Mouse (Mus musculus): Measurements from ENCODE around the gene Hdhd5. TPM values are rescaled to one million over a fixed set of nuclear protein-coding genes. Genes with fewer than 3 reads are reported as not detected.

Hdhd5 gene
- polyA plus RNA-seq, 1 experiment, result 62.4 TPM

DNA sequence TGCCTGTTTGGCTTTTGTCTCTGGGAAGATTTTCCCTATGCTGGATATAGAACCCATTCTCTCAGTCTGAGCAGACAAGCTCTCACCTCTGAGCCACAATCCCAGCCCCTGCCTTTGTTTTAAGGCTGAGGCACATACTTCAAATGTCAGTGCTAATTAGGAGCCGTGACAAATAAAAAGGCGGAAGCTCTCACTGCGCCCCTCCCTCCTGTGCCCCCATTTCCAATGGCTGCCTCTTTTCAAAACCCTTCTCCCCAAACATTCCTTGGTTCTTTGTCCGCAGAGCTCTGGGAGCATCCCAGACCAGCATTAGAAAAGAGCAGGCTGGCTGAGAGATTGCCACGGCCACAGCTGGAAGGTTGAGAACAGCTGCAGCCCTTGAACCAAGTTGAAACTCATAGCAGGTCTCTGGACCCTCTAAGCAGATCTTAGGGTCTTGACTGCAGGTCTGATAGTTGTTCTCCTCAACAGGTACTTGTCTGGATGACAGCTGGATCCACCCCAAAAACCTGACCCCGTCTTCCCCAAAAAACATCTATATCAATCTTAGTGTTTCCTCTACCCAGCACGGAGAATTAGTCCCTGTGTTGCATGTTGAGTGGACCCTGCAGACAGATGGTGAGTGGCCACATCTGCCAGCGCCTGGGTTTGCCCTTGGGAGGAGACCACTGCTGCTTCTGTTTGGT, 58.5 kb downstream of the Hdhd5 start:
- no peak overlapping the region for H3K4me3 ChIP-seq (ENCODE audit: control insufficient read depth, insufficient read depth, low read length)
- H3K27me3 ChIP-seq (ENCODE audit: control insufficient read depth, insufficient read depth, low read length), result no peaks in the 10 kb centered on the region
- H3K4me1 ChIP-seq (replicated peaks; ENCODE audit: control insufficient read depth, insufficient read depth, low read length), result peaks cover 39% of the 10 kb centered on the region
- TF ChIP-seq CTCF (IDR thresholded peaks at IDR 0.05; ENCODE audit: borderline replicate concordance, control insufficient read depth, extremely low read depth, insufficient read depth, low read length, poor library complexity), result no peak
- no peak for TF ChIP-seq POLR2A (IDR thresholded peaks at IDR 0.05; ENCODE audit: control insufficient read depth, extremely low read depth, insufficient read depth, low read length, poor library complexity)
- DNase-seq, result no peak
- WGBS, result 64% methylated on average over 8 of the region's 8 CpGs
- no peak overlapping the region for H3K27ac ChIP-seq (ENCODE audit: control insufficient read depth, insufficient read depth, low read length)
- H3K36me3 ChIP-seq (ENCODE audit: control insufficient read depth, insufficient read depth, low read length), result peaks cover 42% of the 10 kb centered on the region

DNA sequence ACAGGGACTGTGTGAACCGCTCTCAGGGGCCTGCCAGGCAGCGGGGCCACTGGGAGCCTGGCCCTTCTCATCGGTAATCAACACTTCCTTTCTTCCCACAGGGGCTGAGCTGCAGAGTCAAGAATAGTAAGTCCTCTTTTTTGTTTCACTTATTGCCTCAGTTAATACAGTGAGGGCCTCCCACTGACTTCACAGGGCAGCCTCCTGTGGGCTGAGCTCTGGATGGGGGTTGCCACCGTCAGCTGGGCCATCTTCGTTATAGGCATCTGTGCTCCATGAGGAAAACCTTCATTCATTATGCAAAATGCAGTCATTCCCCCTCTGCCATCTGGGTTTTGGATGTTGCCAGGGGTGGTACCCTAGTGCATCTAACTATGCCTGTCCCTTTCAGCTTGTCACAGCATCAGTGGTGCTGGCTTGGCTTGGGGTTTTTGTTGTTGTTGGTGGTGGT, 59.1 kb downstream of the Hdhd5 start:
- DNase-seq, result no peak
- 0 out of 2 replicates have a peak overlapping the region, but pooled peaks have one; percentile 2 for H3K27ac ChIP-seq (ENCODE audit: control insufficient read depth, insufficient read depth, low read length)
- H3K4me1 ChIP-seq (replicated peaks; ENCODE audit: control insufficient read depth, insufficient read depth, low read length), result peaks cover 42% of the 10 kb centered on the region

DNA sequence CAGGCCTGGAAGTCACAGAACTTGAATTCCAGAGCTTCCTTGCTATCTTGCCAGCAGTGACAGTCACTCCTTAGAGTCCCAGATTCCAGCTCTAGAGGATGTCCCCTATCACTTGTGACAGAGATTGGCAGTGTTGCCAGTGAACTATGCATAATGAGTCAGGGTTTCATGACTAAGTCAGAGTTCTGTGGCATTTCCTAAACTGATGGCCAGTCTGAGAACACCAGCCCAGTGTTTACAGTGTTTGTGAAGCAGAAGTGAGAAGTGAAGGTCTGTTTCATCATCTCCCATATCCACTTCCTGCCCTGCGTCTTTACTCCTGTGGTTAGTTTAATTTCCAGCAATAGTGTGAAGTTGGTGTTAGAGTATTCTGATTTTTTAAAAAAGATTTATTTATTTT, 60.5 kb downstream of the Hdhd5 start:
- TF ChIP-seq POLR2A (IDR thresholded peaks at IDR 0.05; ENCODE audit: control insufficient read depth, extremely low read depth, insufficient read depth, low read length, poor library complexity), result no peak
- TF ChIP-seq CTCF (IDR thresholded peaks at IDR 0.05; ENCODE audit: borderline replicate concordance, control insufficient read depth, extremely low read depth, insufficient read depth, low read length, poor library complexity), result no peak
- DNase-seq, result no peak
- Histone ChIP-seq H3K36me3 (ENCODE audit: control insufficient read depth, insufficient read depth, low read length) (peaks cover 23% of the 10 kb centered on the region), H3K27me3 (ENCODE audit: control insufficient read depth, insufficient read depth, low read length) (no peaks in the 10 kb centered on the region), H3K4me3 (ENCODE audit: control insufficient read depth, insufficient read depth, low read length) (no peak overlapping the region), H3K27ac (ENCODE audit: control insufficient read depth, insufficient read depth, low read length) (no peak overlapping the region), H3K4me1 (replicated peaks; ENCODE audit: control insufficient read depth, insufficient read depth, low read length) (peaks cover 49% of the 10 kb centered on the region)
- 6% methylated on average over 1 of the region's 1 CpGs for WGBS

More for the DNA sequence above, 59.1 kb downstream of the Hdhd5 start:
- no peaks in the 10 kb centered on the region for H3K27me3 ChIP-seq (ENCODE audit: control insufficient read depth, insufficient read depth, low read length)
- H3K36me3 ChIP-seq (ENCODE audit: control insufficient read depth, insufficient read depth, low read length), result peaks cover 36% of the 10 kb centered on the region
- H3K4me3 ChIP-seq (ENCODE audit: control insufficient read depth, insufficient read depth, low read length), result no peak overlapping the region
- TF ChIP-seq POLR2A (IDR thresholded peaks at IDR 0.05; ENCODE audit: control insufficient read depth, extremely low read depth, insufficient read depth, low read length, poor library complexity) (no peak), CTCF (IDR thresholded peaks at IDR 0.05; ENCODE audit: borderline replicate concordance, control insufficient read depth, extremely low read depth, insufficient read depth, low read length, poor library complexity) (no peak)
- WGBS, result 20% methylated on average over 5 of the region's 5 CpGs

DNA sequence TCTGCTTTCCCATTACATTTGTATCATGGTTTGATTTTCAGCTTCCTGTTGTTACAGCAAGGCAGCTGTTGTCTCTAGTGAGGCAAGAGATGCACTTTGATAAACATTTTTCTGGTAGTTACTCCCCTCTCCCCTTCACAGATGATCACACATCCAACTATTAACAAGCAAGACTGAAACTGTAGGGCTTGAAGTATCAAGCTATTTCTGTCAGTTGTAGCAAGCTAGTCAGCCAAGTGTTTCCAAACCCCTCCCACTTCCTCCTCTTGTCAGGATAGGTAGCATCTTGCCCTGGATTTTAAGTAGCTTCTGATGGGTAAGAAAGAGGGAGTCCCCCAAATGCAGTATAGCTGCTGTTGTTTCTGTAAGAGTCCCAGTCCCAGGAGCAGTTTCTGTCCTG, 61.3 kb downstream of the Hdhd5 start:
- H3K27ac ChIP-seq (ENCODE audit: control insufficient read depth, insufficient read depth, low read length), result peak overlapping the region; percentile 22; the same call in 1 of the 2 replicates
- no peak overlapping the region for H3K4me3 ChIP-seq (ENCODE audit: control insufficient read depth, insufficient read depth, low read length)

DNA sequence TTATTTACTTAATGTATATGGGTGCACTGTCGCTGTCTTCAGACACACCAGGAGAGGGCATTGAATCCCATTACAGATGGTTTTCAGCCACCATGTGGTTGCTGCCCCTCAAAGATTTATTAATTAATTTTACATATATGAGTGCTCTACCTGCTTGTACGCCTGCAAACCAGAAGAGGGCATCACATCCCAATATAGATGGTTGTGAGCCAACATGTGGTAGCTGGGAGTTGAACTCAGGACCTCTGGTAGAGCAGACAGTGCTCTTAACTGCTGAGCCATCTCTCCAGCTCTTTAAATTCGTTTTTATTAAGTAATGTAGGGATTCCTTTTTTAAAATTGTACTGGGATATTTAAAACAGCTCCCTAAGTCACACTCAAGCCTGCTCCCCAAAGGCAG, 61.9 kb downstream of the Hdhd5 start:
- no peak for DNase-seq
- WGBS, result 63% methylated on average over 3 of the region's 3 CpGs
- TF ChIP-seq POLR2A (IDR thresholded peaks at IDR 0.05; ENCODE audit: control insufficient read depth, extremely low read depth, insufficient read depth, low read length, poor library complexity) (no peak), CTCF (IDR thresholded peaks at IDR 0.05; ENCODE audit: borderline replicate concordance, control insufficient read depth, extremely low read depth, insufficient read depth, low read length, poor library complexity) (no peak)
- Histone ChIP-seq H3K36me3 (ENCODE audit: control insufficient read depth, insufficient read depth, low read length) (peaks cover 9% of the 10 kb centered on the region), H3K4me3 (ENCODE audit: control insufficient read depth, insufficient read depth, low read length) (no peak overlapping the region), H3K27ac (ENCODE audit: control insufficient read depth, insufficient read depth, low read length) (no peak overlapping the region), H3K4me1 (replicated peaks; ENCODE audit: control insufficient read depth, insufficient read depth, low read length) (peaks cover 56% of the 10 kb centered on the region), H3K27me3 (ENCODE audit: control insufficient read depth, insufficient read depth, low read length) (no peaks in the 10 kb centered on the region)

More for the DNA sequence above, 61.3 kb downstream of the Hdhd5 start:
- Histone ChIP-seq H3K27me3 (ENCODE audit: control insufficient read depth, insufficient read depth, low read length) (no peaks in the 10 kb centered on the region), H3K36me3 (ENCODE audit: control insufficient read depth, insufficient read depth, low read length) (peaks cover 14% of the 10 kb centered on the region), H3K4me1 (replicated peaks; ENCODE audit: control insufficient read depth, insufficient read depth, low read length) (peaks cover 54% of the 10 kb centered on the region)
- TF ChIP-seq CTCF (IDR thresholded peaks at IDR 0.05; ENCODE audit: borderline replicate concordance, control insufficient read depth, extremely low read depth, insufficient read depth, low read length, poor library complexity) (no peak), POLR2A (IDR thresholded peaks at IDR 0.05; ENCODE audit: control insufficient read depth, extremely low read depth, insufficient read depth, low read length, poor library complexity) (no peak)
- no peak for DNase-seq

DNA sequence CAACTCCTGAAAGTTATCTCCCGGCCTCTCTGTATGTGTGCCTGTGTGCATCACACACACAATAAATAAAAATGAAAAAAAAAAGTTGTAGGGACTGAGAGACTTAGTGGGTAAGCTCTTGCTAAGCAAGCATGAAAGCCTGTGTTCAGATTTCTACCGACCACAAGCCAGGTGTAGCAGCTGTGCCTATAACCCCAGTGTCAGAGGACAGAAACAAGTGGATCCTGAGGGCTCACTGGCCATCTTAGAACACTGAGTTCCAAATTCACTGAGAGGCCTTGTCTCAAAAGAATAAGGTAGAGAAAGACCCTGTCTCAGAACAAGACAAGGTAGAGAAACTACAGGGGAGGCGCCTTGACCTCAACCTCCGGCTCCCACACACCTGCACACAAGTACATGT, 62.9 kb downstream of the Hdhd5 start:
- Histone ChIP-seq H3K36me3 (ENCODE audit: control insufficient read depth, insufficient read depth, low read length) (peaks cover 4% of the 10 kb centered on the region; the same call in 1 of the 2 replicates), H3K4me3 (ENCODE audit: control insufficient read depth, insufficient read depth, low read length) (no peak overlapping the region), H3K27me3 (ENCODE audit: control insufficient read depth, insufficient read depth, low read length) (no peaks in the 10 kb centered on the region), H3K4me1 (replicated peaks; ENCODE audit: control insufficient read depth, insufficient read depth, low read length) (peaks cover 52% of the 10 kb centered on the region), H3K27ac (ENCODE audit: control insufficient read depth, insufficient read depth, low read length) (peak overlapping the region; percentile 35)
- no peak for DNase-seq
- WGBS, result 24% methylated on average over 4 of the region's 4 CpGs
- TF ChIP-seq CTCF (IDR thresholded peaks at IDR 0.05; ENCODE audit: borderline replicate concordance, control insufficient read depth, extremely low read depth, insufficient read depth, low read length, poor library complexity) (no peak), POLR2A (IDR thresholded peaks at IDR 0.05; ENCODE audit: control insufficient read depth, extremely low read depth, insufficient read depth, low read length, poor library complexity) (no peak)
